Mouse (Mus musculus) macrophage (primary cell): ENCODE measurements around the gene Sox2. TPM values are rescaled to one million over a fixed set of nuclear protein-coding genes. Genes with fewer than 3 reads are reported as not detected.

Experiments
- H3K27ac ChIP-seq: fragments of 350-480 bp; formaldehyde crosslinking; 2 replicates; pipeline ENCODE4 v1.9.0; 2021
- H3K36me3 ChIP-seq: fragments of 350-480 bp; formaldehyde crosslinking; 2 replicates; pipeline ENCODE4 v1.9.0; 2021; ENCODE audit errors: inconsistent target
- H3K4me3 ChIP-seq: fragments of 350-480 bp; formaldehyde crosslinking; 2 replicates; pipeline ENCODE4 v1.9.0; 2021; ENCODE audit errors: inconsistent target
- H3K79me2 ChIP-seq: fragments of 350-480 bp; formaldehyde crosslinking; 2 replicates; pipeline ENCODE4 v1.9.0; 2021; ENCODE audit errors: inconsistent target
- WGBS: methylation state at CpG from one replicate; pipeline ENCODE4 v1.1.7; 2026; ENCODE audit warnings: inconsistent platforms; ENCODE audit not compliant: missing documents; 5-methylcytosine and 5-hydroxymethylcytosine counted together
- polyA plus RNA-seq: library from polyadenylated mRNA; stranded (reverse); fragments of 250-400 nt; gene quantifications from 3 replicates; pipeline ENCODE4 v1.2.4, GENCODE M21; 2018; ENCODE audit warnings: inconsistent platforms
- total RNA-seq, 78 experiments: library from RNA; depleted of rRNA; stranded (reverse); fragments of 250-400 nt; gene quantifications; 1 replicate in 9 of 78; 2 replicates in 24 of 78; 3 replicates in 43 of 78; 4 replicates in 2 of 78; pipeline ENCODE4 v1.2.4; 2018; ENCODE audit warnings: inconsistent platforms in 56 of 78

Gene Sox2
- under 1 TPM in 1 of 26 experiments, not detected in 25; 0.32 TPM for total RNA-seq (2018; cell fraction: chromatin; rRNA removed)
- total RNA-seq (2018; cell fraction: cytosol; rRNA removed), result not detected
- total RNA-seq (2018; cell fraction: nucleus; rRNA removed), result not detected
- not detected in 3 replicates for polyA plus RNA-seq

DNA sequence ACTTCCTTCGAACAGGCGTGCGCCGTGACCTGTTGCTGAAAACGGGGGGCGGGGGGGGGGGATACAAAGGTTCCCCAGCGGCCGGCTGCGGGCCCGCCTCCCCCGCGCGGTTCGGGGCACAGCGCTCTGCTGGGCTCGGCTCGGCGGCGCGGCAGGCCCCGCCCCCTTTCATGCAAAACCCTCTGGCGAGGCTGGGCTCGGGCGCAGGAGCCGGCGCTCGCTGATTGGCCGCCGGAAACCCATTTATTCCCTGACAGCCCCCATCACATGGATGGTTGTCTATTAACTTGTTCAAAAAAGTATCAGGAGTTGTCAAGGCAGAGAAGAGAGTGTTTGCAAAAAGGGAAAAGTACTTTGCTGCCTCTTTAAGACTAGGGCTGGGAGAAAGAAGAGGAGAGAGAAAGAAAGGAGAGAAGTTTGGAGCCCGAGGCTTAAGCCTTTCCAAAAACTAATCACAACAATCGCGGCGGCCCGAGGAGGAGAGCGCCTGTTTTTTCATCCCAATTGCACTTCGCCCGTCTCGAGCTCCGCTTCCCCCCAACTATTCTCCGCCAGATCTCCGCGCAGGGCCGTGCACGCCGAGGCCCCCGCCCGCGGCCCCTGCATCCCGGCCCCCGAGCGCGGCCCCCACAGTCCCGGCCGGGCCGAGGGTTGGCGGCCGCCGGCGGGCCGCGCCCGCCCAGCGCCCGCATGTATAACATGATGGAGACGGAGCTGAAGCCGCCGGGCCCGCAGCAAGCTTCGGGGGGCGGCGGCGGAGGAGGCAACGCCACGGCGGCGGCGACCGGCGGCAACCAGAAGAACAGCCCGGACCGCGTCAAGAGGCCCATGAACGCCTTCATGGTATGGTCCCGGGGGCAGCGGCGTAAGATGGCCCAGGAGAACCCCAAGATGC lies at the start of gene Sox2:
Gene Sox2, plus strand, starts transcription at position 680 of the 895 bp plus-strand sequence.
- Histone ChIP-seq H3K79me2 (no peaks in the 10 kb centered on the region), H3K27ac (no peak within 1 kb of the TSS), H3K36me3 (no peaks in the 10 kb centered on the region), H3K4me3 (no peak within 1 kb of the TSS)
- 3% methylated on average over 61 of the region's 86 CpGs for WGBS

DNA sequence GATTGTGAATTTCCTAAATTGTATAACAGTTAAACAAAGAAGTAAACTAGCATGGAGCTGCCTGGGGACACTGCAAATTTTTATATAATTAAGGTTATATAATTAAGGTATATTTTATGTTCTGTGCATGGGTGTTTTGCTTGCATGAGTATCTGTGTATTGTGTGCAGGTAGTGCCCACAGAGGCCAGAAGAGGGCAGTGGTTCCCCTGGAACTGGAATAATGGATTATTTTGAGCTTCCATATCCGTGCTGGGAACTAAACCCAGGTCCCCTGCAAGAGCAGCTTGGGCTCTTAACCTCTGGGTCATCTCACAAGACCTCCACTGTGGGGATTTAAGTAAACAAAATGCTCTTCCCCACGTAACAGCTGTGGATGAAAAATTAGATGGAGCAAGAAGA lies 49.1 kb upstream of the Sox2 start:
- no peaks in the 10 kb centered on the region for H3K36me3 ChIP-seq
- WGBS, result 86% methylated on average over 2 of the region's 2 CpGs
- no peaks in the 10 kb centered on the region for H3K79me2 ChIP-seq
- H3K4me3 ChIP-seq, result no peak overlapping the region
- H3K27ac ChIP-seq, result no peak overlapping the region

- no peak overlapping the region for H3K27ac ChIP-seq
- no peaks in the 10 kb centered on the region for H3K79me2 ChIP-seq
- H3K4me3 ChIP-seq, result no peak overlapping the region
- no peaks in the 10 kb centered on the region for H3K36me3 ChIP-seq
- 85% methylated on average over 6 of the region's 7 CpGs for WGBS
These were observed 36.1 kb upstream of the Sox2 start for GRCm38 (mm10) chr3:34614107-34614506.

- Histone ChIP-seq H3K79me2 (no peaks in the 10 kb centered on the region), H3K4me3 (no peak overlapping the region), H3K36me3 (no peaks in the 10 kb centered on the region), H3K27ac (no peak overlapping the region)
- 91% methylated on average over 15 of the region's 15 CpGs for whole genome bisulfite sequencing
These were observed 34.7 kb upstream of the Sox2 start for GRCm38 (mm10) chr3:34615526-34615925.

GRCm38 (mm10) chr3:34618934-34619333 lies 31.3 kb upstream of the Sox2 start:
- Histone ChIP-seq H3K36me3 (no peaks in the 10 kb centered on the region), H3K27ac (no peak overlapping the region), H3K79me2 (no peaks in the 10 kb centered on the region), H3K4me3 (no peak overlapping the region)
- WGBS, result 88% methylated on average over 7 of the region's 7 CpGs

DNA sequence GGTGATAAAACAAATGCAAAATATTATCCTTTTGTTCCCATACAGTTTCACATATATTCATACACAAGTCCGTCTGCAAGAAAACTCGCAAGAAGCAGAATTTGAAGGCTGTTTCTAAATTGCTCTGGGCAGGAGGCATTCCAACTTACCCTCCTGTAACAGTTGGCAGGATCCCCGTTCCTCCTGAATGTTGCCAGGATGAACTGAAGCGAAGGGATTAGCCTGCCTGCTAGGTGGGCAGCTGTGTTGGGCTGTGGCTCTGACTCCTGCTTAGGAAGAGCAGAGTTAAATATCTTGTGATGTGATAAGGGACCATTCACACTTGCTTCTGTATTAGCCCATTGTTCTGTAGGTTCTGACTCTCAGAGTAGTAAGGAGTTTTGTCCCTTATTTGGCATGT lies 30.1 kb upstream of the Sox2 start:
- Histone ChIP-seq H3K4me3 (no peak overlapping the region), H3K79me2 (no peaks in the 10 kb centered on the region)

DNA sequence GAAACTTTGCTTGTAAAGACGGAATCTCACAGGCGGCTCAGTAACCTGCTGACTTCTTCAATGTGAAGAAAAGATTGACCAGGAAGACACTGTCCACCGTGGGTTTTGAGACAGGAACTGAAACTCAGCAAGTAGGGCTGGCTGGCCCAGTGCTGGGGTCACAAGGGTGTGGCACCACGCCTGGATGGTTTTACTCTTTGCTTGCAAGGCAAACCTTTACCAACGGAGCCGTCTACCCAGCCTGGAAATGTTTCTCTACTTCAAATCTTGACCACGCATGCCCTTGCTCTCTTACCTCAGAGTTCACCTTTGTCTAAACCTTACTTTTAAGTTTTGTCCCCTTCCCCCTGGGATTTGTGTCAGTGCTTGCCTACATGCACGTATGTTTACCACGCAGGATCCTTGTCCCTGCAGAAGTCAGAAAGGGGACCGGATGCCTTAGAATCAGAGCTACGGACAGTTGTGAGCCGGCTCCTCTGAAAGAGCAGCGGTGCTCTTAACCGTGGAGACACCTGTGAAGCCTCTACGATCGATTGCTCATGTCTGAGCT lies 25.4 kb upstream of the Sox2 start:
- no peaks in the 10 kb centered on the region for H3K79me2 ChIP-seq
- no peak overlapping the region for H3K27ac ChIP-seq
- whole genome bisulfite sequencing, result 86% methylated on average over 16 of the region's 16 CpGs
- no peak overlapping the region for H3K4me3 ChIP-seq
- H3K36me3 ChIP-seq, result no peaks in the 10 kb centered on the region

More for the DNA sequence above, 30.1 kb upstream of the Sox2 start:
- H3K36me3 ChIP-seq, result no peaks in the 10 kb centered on the region
- H3K27ac ChIP-seq, result no peak overlapping the region
- 90% methylated on average over 4 of the region's 4 CpGs for WGBS

DNA sequence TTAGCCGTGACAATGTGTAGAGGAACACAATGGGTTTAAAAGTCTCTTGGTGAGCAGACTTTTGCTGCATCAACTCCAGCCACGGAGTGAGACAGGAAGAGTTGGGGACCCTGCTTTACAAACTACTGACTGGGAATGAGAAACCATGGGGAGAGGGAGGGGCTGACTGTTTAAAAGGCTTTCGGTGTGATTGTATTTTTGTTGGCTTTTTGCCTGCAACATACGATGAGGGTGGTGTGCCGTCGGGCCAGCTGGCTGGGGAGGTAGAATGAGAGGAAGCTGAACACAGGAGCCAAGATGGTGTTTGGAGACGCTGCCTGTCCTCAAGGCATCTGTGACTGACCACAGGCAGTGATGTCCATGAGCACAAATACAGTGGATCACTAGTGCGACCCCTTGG lies 23.7 kb upstream of the Sox2 start:
- H3K79me2 ChIP-seq, result no peaks in the 10 kb centered on the region
- H3K27ac ChIP-seq, result no peak overlapping the region
- no peaks in the 10 kb centered on the region for H3K36me3 ChIP-seq
- WGBS, result 88% methylated on average over 8 of the region's 8 CpGs
- H3K4me3 ChIP-seq, result no peak overlapping the region

DNA sequence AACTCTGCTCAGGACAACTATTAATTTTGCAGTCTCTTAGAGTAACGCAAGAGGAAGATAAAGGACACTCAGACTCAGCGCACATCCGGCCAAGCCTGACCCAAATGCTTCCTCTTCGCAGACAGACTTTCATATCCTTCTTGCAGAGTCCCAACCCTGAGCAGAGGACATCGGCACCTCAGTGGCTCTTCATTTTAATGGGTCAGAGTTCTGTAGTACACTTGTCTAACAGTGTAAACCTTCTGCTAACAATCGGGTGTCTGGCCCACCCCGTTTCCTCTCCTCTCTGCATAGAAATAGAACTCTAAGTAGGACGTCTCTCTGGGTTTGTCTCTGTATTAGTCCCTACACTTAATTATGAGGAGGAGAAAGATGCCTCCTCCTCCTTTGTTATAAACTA lies 20.2 kb upstream of the Sox2 start:
- WGBS, result 79% methylated on average over 8 of the region's 8 CpGs
- no peaks in the 10 kb centered on the region for H3K79me2 ChIP-seq
- H3K4me3 ChIP-seq, result no peak overlapping the region
- H3K27ac ChIP-seq, result no peak overlapping the region
- no peaks in the 10 kb centered on the region for H3K36me3 ChIP-seq

GRCm38 (mm10) chr3:34630736-34631135 lies 19.5 kb upstream of the Sox2 start:
- Histone ChIP-seq H3K36me3 (no peaks in the 10 kb centered on the region), H3K4me3 (no peak overlapping the region), H3K79me2 (no peaks in the 10 kb centered on the region), H3K27ac (no peak overlapping the region)
- WGBS, result 64% methylated on average over 1 of the region's 1 CpGs

- H3K4me3 ChIP-seq, result no peak overlapping the region
- H3K27ac ChIP-seq, result no peak overlapping the region
- 64% methylated on average over 6 of the region's 6 CpGs for WGBS
- no peaks in the 10 kb centered on the region for H3K79me2 ChIP-seq
- H3K36me3 ChIP-seq, result no peaks in the 10 kb centered on the region
These were observed 13.2 kb upstream of the Sox2 start for GRCm38 (mm10) chr3:34636958-34637357.

GRCm38 (mm10) chr3:34637481-34637880 lies 12.7 kb upstream of the Sox2 start:
- Histone ChIP-seq H3K79me2 (no peaks in the 10 kb centered on the region), H3K4me3 (no peak overlapping the region), H3K27ac (no peak overlapping the region), H3K36me3 (no peaks in the 10 kb centered on the region)
- WGBS, result 48% methylated on average over 5 of the region's 5 CpGs

DNA sequence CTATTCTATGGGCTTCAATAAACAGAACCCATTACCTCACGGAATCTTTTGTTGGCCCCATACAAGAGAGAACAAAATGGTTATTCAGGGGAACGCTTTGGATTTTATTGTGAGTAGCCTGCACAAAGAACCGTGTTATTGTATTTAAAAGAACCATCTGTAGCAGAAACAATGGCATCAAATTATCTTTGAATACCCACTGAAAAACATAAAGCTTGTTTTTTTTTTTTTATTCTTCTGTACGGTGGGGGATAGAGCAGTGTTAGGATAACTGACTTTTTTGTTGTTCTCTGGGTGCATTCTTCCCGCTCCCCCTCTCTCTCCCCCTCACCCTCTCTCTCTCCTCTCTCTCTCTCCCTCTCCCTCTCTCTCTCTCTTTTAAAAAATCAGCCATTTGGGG lies 12.3 kb upstream of the Sox2 start:
- no peak overlapping the region for H3K27ac ChIP-seq

GRCm38 (mm10) chr3:34638344-34638743 lies 11.9 kb upstream of the Sox2 start:
- no peaks in the 10 kb centered on the region for H3K36me3 ChIP-seq
- 12% methylated on average over 13 of the region's 13 CpGs for WGBS
- no peak overlapping the region for H3K27ac ChIP-seq
- H3K4me3 ChIP-seq, result no peak overlapping the region
- no peaks in the 10 kb centered on the region for H3K79me2 ChIP-seq

More for the DNA sequence above, 12.3 kb upstream of the Sox2 start:
- Histone ChIP-seq H3K79me2 (no peaks in the 10 kb centered on the region), H3K36me3 (no peaks in the 10 kb centered on the region), H3K4me3 (no peak overlapping the region)
- WGBS, result 39% methylated on average over 5 of the region's 5 CpGs
